Mouse (Mus musculus) cerebellum, adult 9-11 months (tissue): Measurements from ENCODE around the gene Cab39l.
A peak's percentile ranks its signal among the peaks of the same experiment; 100 is the strongest.
"Not testable (repeated sequence)": the region's sequence is repeated elsewhere in the genome, so short reads cannot be mapped to it uniquely, and the experiment has no call there.

Experiments used
- DNase-seq: peaks from one replicate; pipeline ENCODE4 v3.0.0; 2022

The Cab39l gene

DNA sequence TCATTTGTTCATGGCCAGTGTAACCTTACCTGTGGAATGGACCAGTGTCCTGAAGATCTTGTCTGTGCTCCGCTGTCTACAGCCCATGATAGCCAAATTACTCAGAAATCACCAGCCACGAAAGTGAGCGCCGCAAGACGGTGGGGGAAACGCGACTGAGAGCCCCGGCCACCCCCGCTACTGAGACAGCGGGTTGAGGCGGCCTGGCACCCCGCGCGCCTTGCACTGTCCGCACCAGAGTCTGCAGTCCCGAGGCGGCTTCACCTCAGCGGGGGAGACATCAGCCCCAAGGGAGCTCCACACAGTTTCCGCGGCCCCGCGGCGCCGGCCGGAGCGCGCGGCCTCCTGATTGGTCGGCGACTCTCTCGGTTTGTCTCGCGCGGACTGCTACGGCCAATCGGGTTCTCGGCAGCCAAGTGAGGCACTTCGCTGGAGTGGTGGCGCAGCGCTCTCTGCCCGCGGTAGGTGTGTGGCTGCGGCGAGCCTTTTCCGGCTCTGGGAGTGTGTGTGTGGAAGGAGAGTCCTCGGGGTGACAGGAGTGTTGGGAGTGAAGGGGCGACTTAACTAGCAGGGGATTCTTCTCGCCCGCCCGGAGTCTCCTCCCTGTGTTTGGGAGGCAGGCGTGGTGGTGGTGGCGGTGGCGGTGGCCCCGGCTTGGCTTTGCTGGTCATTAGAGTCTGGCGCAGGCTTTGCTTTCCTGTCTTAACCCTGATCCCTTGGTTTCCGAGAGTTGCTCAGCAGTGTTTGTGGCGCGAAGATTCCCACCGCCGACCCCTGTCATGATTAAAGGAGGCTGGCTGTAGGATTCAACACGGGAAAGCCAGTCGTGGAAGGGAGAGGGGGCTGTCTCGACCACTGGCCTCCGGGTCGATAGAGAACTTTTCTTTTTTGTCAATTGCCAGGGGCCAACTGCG is at the start of gene Cab39l, which contains the start of gene Setdb2:
Cab39l (plus strand) TSS at position 415 of the 914 bp plus-strand sequence.
Setdb2 (minus strand) TSS at position 327 of the 914 bp plus-strand sequence.
- peak; percentile 92 for DNase-seq

DNA sequence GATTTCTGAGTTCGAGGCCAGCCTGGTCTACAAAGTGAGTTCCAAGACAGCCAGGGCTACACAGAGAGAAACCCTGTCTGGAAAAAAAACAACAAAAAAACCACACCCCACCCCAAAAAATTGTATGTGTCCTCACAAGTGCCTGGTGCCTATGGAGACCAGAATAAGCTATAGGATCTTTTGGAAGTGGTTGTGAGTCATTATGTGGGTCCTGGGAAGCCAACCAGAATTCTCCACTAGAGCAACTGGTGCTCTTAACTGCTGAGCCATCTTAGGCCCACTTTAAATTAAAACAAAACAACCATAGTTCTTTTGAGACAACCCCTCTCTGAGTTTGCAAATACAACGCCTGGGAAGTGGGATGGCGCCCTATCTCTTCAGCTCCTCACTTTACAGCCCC is 45.5 kb upstream of the Cab39l start, which contains the start of gene Phf11c:
Phf11c (minus strand) TSS at position 101 of the 400 bp plus-strand sequence.
- no peak for DNase-seq

DNA sequence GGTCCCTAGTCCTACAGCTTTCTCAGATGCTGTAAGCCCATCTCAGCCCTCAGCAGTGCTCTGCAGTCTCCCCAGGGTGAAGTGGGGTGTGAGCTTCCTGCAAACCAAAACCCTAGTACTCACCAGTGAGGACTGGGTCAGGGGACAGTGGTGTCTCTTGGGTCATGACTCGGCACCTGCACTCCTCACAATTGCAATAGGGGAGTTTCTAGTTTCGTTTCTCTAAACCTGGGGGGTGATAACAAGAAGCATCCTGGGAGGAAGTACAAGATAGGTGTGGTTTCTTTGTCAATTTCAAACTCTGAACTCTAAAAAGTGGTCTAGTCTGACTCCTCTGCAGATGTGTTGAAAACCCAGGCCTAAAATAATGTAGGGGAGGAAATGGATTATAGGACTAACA is 43.8 kb upstream of the Cab39l start:
- no peak for DNase-seq

DNA sequence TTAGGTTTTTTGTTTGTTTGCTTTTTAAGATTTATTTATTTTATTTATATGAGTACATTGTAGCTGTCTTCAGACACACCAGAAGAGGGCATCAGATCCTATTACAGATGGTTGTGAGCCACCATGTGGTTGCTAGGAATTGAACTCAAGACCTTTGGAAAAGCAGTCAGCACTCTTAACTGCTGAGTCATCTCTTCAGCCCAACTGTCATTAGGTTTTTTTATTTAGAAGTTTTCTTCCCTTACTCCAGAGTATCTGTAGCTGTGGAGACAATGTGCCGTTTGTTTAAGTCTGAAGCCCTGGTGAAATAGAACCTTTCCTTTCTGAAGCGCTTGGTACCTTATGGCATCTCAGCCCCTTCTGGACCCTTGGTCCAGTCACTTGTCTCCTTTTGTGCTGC is 25.8 kb upstream of the Cab39l start:
- DNase-seq, result not testable (repeated sequence)

DNA sequence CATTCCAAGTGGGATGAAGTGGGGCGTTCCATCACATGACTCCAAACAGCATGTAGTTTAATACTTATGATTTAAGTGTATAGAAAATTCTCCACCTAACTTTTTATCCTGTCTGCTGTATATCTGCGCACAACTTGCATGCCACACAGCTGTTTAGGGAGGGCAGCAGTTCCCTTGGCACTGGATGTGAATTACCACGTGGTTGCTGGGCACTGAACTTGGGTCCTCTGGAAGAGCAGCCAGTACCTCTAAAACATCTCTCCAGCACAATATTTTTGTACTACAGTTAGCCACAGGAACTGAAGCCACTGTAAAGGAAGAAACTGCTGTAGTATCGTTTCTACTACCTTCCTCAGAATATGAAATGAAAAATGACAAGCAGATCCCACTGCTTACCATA is 22.6 kb upstream of the Cab39l start:
- DNase-seq, result no peak

DNA sequence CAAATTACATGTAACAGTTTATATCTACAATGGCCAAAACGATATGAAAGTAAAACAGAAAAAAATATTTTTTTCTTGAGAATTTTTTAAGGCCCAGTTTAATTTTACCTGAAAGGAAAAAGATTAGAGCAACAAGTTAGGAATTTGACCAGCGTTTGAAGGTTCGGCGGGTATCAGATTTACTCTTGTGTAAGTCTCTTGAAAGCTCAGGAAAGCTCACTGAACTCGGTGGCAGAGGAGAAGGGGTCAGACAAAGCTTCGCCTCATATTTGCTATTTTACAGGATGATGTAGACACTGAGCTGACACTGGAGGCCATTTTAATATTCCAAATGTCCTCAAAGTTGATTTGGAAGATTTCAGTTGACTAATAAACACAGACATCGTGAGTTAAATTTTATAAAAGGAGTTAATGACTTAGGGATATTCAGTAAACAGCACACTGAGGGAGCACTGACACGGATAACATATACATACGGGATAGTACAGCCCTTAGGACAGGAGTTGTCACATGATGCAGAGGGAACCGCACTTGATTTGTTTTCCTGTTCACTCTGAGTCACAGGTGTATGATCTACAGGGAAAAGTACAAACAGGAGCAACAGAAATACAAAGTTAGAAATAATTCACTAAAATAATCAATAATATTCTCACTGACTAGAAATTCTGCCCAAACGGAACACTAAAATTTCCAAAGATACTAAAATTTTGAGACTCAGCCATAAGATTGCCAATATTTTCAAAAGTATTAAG is 17.7 kb upstream of the Cab39l start:
- no peak for DNase-seq

DNA sequence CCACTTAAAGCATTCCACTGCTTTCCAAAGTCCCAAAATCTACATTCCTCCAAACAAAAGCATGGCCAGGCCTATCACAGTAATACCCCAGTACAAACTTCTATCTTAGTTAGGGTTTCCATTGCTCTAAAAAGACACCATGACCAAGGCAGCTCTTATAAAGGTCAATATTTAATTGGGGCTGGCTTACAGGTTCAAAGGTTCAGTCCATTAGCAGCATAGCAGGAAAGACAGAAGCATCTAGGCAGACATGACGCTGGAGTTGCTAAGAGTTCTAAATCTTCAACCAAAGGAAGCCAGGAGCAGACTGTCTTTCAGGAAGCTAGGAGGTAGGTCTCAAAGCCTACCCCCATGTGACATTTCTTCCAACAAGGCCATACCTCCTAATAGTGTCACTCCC is 10.2 kb upstream of the Cab39l start:
- no peak for DNase-seq

DNA sequence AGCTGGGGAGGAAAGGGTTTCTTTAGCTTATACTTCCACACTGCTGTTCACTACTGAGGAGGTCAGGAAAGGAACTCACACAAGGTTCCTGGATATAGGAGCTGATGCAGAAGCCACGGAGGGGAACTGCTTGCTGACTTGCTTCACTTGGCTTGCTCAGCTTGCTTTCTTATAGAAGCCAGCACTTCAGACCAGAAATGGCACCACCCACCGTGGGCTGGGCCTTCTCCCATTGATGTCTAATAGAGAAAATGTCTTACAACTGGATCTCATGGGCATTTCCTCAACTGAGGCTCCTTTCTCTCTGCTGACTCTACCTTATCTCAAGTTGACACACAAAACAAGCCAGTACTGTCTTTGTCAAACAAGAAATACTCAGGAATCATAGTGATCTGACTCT is 6.9 kb upstream of the Cab39l start:
- DNase-seq, result no peak

DNA sequence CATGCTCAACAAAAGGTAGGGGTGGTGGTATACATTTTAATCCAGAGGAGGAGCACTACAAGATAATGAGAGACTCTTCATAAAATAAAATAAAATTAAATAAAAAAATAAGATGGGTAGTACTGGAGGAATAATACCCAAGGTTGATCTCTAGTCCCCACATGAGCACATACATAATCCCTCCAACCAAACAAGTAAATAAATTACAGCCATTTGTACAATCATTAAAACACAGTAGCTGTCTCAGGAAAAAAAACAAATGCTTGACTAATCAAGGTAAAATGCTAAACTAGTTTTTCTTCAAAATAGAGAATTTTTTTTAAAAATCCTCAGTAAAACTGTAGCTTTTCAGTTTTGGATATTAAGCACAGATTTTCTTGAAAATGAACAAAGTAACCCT is 5.6 kb upstream of the Cab39l start:
- no peak for DNase-seq

DNA sequence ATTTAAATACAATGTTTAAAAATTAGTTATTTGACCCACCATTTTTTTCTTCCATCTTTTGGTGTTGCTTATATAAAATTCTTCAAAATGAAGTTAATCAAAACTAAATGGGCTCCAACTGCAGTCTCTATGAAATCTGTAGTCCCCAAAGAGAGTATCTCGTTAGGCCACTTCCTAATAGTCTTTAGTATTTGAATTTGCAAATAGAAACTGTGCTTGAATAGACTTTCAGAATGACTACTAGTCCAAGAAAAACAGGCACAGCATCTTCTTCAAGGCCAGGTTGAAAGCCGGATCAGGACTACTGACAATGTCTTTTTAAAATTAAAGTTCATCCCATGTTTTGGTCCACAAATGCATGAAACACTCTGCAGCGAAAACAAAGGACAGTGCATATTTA is 3.4 kb upstream of the Cab39l start:
- no peak for DNase-seq

DNA sequence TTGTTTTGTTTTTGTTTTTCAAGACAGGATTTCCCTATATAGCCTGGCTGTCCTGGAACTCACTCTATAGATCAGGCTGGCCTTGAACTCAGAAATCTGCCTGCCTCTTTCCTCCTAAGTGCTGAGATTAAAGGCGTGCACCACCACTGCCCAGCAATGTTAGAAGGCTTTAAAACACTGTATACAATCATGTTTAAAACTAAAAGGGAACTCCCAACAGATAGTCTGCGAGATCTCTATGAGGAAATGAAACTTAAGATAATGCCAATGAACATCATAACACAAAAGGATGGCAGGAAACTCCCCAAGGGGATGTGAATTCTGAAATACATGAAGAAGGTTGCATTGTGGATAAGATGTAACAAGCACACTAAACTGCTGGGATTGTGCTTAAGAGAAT is 2.3 kb upstream of the Cab39l start:
- DNase-seq, result no peak

DNA sequence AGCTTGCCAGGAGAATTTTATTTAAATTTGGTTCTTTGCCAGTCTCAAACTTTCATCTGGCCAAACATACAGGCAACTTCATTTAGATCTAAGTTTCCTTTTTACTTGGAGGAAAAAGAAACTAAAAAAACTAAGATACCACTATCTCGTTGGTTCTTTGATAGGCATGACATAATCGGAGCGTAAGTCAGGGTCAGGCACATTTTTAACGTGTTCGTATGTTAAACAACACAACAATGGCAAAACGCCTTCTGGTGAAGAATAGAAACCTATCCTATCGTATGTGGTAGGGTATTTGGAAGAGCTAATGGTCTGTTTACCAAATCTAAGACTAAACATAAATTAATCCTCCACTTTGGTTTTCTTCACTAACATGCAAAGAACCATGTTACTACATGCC is 733 bp upstream of the Cab39l start:
- no peak for DNase-seq

DNA sequence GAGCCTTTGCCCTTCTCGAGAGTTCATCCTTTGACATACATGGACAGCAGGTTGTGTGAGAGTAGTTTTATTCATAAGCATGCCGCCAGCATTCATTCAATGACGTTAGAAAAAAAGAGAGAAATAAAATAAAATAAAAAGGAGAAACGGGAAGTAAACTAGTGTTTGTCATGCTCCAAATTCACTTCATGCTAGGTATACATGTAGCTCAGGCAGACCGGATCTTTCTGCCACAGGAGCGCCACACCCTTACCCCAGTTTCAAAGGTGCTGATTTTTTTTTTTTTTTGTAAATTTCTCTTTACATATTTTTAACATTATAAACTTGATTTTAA is 667 bp downstream of the Cab39l start:
- no peak for DNase-seq

DNA sequence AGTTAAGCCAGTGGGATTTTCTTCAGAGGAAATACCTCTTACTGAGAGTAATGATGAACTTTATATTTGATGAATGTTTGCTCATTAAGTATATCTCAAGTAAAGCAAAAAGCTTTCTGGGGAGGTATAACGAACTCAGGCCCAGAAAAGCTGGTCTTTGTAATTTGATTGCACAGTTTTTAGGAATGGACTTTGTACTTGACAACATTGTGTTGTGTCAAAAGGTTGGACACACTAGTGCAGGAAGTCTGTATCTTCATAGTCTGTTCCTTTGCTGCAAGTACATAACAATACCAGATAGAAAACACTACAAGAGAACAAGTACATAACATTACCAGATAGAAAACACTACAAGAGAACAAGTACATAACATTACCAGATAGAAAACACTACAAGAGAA is 4.6 kb downstream of the Cab39l start:
- DNase-seq, result no peak

DNA sequence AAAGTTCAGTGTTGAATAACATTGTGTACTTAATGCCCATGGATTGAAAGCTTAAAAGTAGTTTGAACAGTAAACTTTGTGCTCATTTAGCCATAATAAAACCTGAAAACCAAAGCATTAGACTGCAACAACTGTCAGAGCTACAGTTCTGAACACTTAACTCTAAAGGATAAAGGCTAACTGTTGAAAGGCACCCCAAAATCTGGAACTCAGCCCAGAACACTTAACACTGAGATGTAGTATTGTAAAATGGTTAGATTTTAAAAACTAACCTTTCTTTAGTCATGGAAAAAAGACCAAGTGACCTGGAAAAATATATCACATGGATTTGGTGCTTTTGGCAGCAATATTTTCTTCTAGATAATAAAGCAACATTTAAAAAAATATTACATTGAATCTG is 7.2 kb downstream of the Cab39l start:
- DNase-seq, result no peak

DNA sequence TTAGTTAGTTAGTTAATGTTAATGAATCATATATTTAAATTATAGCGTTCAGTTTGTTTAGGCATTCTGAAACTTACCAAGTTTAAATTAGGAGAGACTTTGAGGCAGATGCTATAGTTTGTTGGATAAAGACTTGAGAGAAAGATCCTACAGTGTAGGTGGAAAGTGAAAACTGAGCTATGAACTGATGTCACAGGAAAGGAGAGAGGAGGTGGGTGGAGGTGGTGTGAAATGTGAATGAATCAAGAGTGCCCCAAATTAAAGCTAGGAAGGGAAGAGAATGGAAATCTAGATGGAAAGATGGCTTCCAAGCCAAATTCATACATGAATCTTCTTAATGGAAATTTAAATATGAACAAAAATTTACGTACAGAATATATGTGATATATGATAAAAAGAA is 25.7 kb downstream of the Cab39l start:
- DNase-seq, result no peak

DNA sequence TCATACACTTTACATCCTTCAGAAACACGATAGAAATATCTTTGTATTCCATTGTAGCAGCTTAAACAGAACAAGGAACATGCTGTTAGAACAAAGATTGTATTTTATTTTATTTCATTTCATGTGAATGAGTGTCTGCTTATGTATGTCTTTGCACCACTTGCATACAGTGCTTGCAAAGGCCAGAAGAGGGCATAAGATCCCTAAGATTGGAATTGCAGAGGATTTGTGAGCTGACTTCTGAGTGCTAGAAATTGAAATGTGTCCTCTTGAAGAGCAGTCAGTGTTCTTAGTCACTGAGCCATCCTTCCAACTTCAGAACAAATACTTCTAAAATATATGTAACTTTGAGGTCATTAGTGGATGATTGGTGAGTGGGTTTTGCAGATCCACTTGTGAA is 27.0 kb downstream of the Cab39l start:
- DNase-seq, result no peak

DNA sequence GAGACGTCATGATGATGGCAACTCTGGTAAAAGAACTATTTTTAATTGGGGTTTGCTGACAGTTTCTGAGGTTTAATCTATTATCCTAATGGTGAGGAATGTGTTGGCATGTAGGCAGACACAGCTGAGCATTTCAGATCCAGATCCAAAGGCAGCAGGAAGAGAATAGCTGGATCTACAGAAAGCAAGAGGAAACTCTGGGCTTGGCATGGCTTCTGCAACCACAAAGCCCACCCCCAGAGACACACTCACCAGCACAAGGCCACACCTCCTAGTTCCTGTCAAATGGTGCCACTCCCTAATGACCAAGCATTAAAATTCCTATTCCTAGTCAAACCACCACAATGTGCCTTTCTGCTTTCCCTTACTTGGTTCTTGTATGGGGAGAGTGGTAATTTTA is 30.0 kb downstream of the Cab39l start:
- DNase-seq, result no peak

DNA sequence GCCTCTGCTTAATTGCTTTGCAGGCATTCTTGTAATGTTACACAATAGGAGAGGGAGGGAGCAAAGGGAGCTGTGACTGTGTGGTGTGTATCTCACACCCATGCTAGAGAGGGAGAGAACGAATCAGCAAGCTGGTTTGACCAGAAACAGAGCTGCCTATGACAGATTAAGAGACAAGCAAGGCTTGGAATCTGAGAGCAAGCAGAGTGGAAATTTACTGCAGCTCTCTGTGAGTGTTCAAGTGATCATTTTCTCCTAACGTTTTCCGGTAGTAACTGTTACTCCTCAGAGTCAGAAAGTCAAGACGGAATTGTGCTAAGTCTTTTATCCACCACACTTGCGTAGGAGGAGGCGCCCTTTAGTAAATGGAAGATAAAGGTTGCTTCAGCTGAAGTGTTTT is 37.9 kb downstream of the Cab39l start:
- DNase-seq, result peak; percentile 12

DNA sequence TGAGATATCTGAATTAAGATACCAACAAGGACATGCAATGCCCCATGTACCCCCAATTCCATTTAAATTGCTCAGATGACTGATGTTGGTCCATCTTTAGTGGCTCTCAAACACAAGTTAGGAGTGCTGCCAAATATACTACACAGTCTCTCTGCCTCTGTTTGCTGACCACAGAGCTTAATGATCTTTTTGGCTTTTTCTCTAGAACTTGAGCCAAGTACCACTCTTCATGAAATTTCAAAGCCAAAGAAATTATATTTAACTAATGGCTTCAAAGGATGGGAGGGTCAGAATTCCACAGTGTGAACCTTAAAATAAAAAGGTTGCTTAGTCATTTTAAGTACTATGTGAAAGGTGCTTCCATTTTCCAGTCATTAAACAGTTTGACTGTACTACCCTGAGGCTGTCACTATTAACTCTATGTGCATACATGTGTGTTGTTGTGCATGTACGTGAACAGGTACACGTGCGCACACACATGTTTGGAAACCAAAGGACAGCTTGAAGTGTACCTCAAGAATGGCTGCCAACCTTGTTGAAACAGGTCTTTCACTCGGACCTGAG is 44.6 kb downstream of the Cab39l start:
- no peak for DNase-seq

DNA sequence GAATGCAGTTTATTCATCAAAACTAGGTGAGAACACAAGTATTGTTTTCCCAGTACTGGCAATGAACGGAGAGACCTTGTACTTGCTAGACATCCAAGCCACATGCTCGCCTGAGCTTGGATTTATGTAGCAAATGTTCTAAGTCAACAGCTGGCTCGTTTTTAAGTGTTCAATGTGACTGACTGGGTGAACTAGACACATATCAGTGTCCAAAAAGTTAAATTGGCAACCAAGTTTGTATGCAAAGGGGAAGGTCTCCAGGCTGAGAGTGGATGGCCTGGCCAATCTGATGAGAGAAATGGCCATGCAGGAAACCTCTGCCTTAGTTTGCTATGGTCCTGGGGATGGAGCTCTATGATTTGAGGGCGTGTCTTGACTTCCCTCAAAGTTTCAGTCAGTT is 51.6 kb downstream of the Cab39l start:
- no peak for DNase-seq

DNA sequence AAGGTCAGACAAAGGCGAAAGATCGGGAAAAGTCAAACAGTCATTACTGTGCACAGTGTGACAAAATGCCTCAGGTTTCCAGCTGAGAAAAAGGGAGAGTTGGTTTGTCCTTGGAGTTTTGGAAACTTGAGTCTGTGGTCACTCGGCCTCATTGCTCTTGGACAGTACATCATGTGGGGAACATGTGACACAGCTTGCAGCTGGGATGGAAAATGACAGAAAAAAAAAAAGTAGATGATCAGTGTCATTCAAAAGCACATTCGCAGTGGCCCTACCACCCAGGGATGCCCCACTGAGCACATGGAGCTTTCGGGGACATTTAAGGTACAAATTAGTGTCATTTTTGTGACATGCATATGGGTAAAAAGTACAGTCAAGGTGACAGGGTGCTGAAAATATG is 57.2 kb downstream of the Cab39l start:
- DNase-seq, result no peak

DNA sequence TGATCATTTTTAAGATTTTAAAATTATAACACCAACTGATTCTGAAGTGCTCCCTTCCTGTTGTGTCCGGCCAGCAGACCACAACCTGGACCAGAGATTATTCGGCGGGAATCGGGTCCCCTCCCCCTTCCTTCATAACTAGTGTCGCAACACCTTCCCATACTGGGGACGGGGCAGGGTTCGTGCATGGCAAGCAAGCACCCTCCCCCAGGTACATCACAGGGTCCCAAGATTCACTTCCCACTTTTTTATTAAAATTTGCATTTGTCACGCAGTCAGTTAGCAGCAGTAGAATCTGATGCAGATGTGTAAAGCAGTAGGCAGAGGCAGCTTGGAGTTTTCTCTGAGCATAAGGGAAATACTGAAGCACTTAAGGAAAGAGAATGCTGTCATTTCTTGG is 64.1 kb downstream of the Cab39l start:
- no peak for DNase-seq

DNA sequence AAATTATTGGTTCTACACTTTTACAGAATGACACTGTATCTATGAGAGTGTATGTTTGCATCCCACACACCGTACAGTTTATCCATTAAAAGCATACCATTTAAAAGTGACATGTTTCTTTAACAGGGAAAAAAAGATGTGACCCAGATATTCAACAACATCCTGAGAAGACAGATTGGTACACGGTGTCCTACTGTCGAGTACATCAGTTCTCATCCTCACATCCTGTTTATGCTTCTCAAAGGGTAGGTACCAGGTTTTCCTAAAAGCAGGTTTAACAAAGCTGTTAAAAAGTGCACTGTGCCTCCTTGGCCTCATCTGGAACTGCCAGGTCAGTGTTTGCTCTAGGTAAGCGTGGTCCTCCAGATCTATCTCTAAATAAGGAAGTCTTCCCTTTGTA is 65.4 kb downstream of the Cab39l start:
- no peak for DNase-seq
